Mouse (Mus musculus): Measurements from ENCODE around the gene Styx. TPM values are rescaled to one million over a fixed set of nuclear protein-coding genes. Genes with fewer than 3 reads are reported as not detected.

The Styx gene
- polyA plus RNA-seq, 2 experiments: 23.3 to 74.1 TPM

- no peaks in the 10 kb centered on the region for H3K36me3 ChIP-seq (ENCODE audit: control insufficient read depth, insufficient read depth, low read length)
- no peak overlapping the region for H3K27ac ChIP-seq (replicated peaks; ENCODE audit: low read depth, low read length)
- no peak for DNase-seq (ENCODE audit: low spot score)
- peak; percentile 14; the same call in 1 of the 2 replicates for ATAC-seq (ENCODE audit: low FRiP score, low read depth)
- H3K4me2 ChIP-seq (replicated peaks; ENCODE audit: low read depth, low read length, severe bottlenecking): no peak overlapping the region
- no peaks in the 10 kb centered on the region for H3K9me3 ChIP-seq (ENCODE audit: control insufficient read depth, low read length)
- 25% methylated on average over 1 of the region's 2 CpGs for WGBS
- H3K4me1 ChIP-seq (ENCODE audit: control insufficient read depth, insufficient read depth, low read length): peaks cover 14% of the 10 kb centered on the region
- H3K9ac ChIP-seq (ENCODE audit: low read depth, low read length, severe bottlenecking): no peak overlapping the region
- H3K4me3 ChIP-seq (replicated peaks; ENCODE audit: low read length): no peak overlapping the region
- TF ChIP-seq POLR2A (IDR thresholded peaks at IDR 0.05; ENCODE audit: borderline replicate concordance, extremely low read depth, insufficient read depth, insufficient read length): no peak
- no peaks in the 10 kb centered on the region for H3K27me3 ChIP-seq (ENCODE audit: control insufficient read depth, insufficient read depth, low read length)
Observed at GRCm38 (mm10) chr14:45438931-45439275, 88.0 kb downstream of the Styx start.

- 43% methylated on average over 9 of the region's 9 CpGs for WGBS
Observed at GRCm38 (mm10) chr14:45439387-45439786, 88.5 kb downstream of the Styx start.

GRCm38 (mm10) chr14:45441291-45441690 is 90.4 kb downstream of the Styx start:
- no peak for TF ChIP-seq POLR2A (IDR thresholded peaks at IDR 0.05; ENCODE audit: borderline replicate concordance, extremely low read depth, insufficient read depth, insufficient read length)
- Histone ChIP-seq H3K27me3 (ENCODE audit: control insufficient read depth, insufficient read depth, low read length) (no peaks in the 10 kb centered on the region), H3K9me3 (ENCODE audit: control insufficient read depth, low read length) (no peaks in the 10 kb centered on the region), H3K4me2 (replicated peaks; ENCODE audit: low read depth, low read length, severe bottlenecking) (no peak overlapping the region), H3K36me3 (ENCODE audit: control insufficient read depth, insufficient read depth, low read length) (no peaks in the 10 kb centered on the region), H3K9ac (ENCODE audit: low read depth, low read length, severe bottlenecking) (no peak overlapping the region), H3K4me1 (ENCODE audit: control insufficient read depth, insufficient read depth, low read length) (peaks cover 14% of the 10 kb centered on the region), H3K4me3 (replicated peaks; ENCODE audit: low read length) (no peak overlapping the region), H3K27ac (replicated peaks; ENCODE audit: low read depth, low read length) (no peak overlapping the region)
- ATAC-seq (ENCODE audit: low FRiP score, low read depth) (no peak), DNase-seq (ENCODE audit: low spot score) (no peak)
- 55% methylated on average over 6 of the region's 6 CpGs for WGBS

More at GRCm38 (mm10) chr14:45439387-45439786, 88.5 kb downstream of the Styx start:
- no peak for TF ChIP-seq POLR2A (IDR thresholded peaks at IDR 0.05; ENCODE audit: borderline replicate concordance, extremely low read depth, insufficient read depth, insufficient read length)
- ATAC-seq (ENCODE audit: low FRiP score, low read depth) (no peak), DNase-seq (ENCODE audit: low spot score) (no peak)
- no peak overlapping the region for H3K9ac ChIP-seq (ENCODE audit: low read depth, low read length, severe bottlenecking)
- H3K27ac ChIP-seq (replicated peaks; ENCODE audit: low read depth, low read length): no peak overlapping the region
- H3K27me3 ChIP-seq (ENCODE audit: control insufficient read depth, insufficient read depth, low read length): no peaks in the 10 kb centered on the region
- peaks cover 14% of the 10 kb centered on the region for H3K4me1 ChIP-seq (ENCODE audit: control insufficient read depth, insufficient read depth, low read length)
- no peak overlapping the region for H3K4me3 ChIP-seq (replicated peaks; ENCODE audit: low read length)
- H3K9me3 ChIP-seq (ENCODE audit: control insufficient read depth, low read length): no peaks in the 10 kb centered on the region
- no peaks in the 10 kb centered on the region for H3K36me3 ChIP-seq (ENCODE audit: control insufficient read depth, insufficient read depth, low read length)
- H3K4me2 ChIP-seq (replicated peaks; ENCODE audit: low read depth, low read length, severe bottlenecking): no peak overlapping the region

GRCm38 (mm10) chr14:45442781-45443560 is 92.1 kb downstream of the Styx start:
- Histone ChIP-seq H3K9ac (ENCODE audit: low read depth, low read length, severe bottlenecking) (no peak overlapping the region), H3K36me3 (ENCODE audit: control insufficient read depth, insufficient read depth, low read length) (no peaks in the 10 kb centered on the region), H3K9me3 (ENCODE audit: control insufficient read depth, low read length) (no peaks in the 10 kb centered on the region), H3K4me2 (replicated peaks; ENCODE audit: low read depth, low read length, severe bottlenecking) (no peak overlapping the region), H3K4me1 (ENCODE audit: control insufficient read depth, insufficient read depth, low read length) (peaks cover 10% of the 10 kb centered on the region), H3K4me3 (replicated peaks; ENCODE audit: low read length) (no peak overlapping the region), H3K27me3 (ENCODE audit: control insufficient read depth, insufficient read depth, low read length) (no peaks in the 10 kb centered on the region), H3K27ac (replicated peaks; ENCODE audit: low read depth, low read length) (no peak overlapping the region)
- DNase-seq (ENCODE audit: low spot score): no peak
- no peak for TF ChIP-seq POLR2A (IDR thresholded peaks at IDR 0.05; ENCODE audit: borderline replicate concordance, extremely low read depth, insufficient read depth, insufficient read length)
- WGBS: 29% methylated on average over 12 of the region's 12 CpGs
- no peak for ATAC-seq (ENCODE audit: low FRiP score, low read depth)

GRCm38 (mm10) chr14:45444870-45445269 is 94.0 kb downstream of the Styx start:
- ATAC-seq (ENCODE audit: low FRiP score, low read depth) (no peak), DNase-seq (ENCODE audit: low spot score) (no peak)
- Histone ChIP-seq H3K4me1 (ENCODE audit: control insufficient read depth, insufficient read depth, low read length) (peaks cover 4% of the 10 kb centered on the region), H3K27ac (replicated peaks; ENCODE audit: low read depth, low read length) (no peak overlapping the region), H3K4me2 (replicated peaks; ENCODE audit: low read depth, low read length, severe bottlenecking) (no peak overlapping the region), H3K9me3 (ENCODE audit: control insufficient read depth, low read length) (no peaks in the 10 kb centered on the region), H3K27me3 (ENCODE audit: control insufficient read depth, insufficient read depth, low read length) (no peaks in the 10 kb centered on the region), H3K4me3 (replicated peaks; ENCODE audit: low read length) (no peak overlapping the region), H3K9ac (ENCODE audit: low read depth, low read length, severe bottlenecking) (no peak overlapping the region), H3K36me3 (ENCODE audit: control insufficient read depth, insufficient read depth, low read length) (no peaks in the 10 kb centered on the region)
- 37% methylated on average over 7 of the region's 7 CpGs for WGBS
- no peak for TF ChIP-seq POLR2A (IDR thresholded peaks at IDR 0.05; ENCODE audit: borderline replicate concordance, extremely low read depth, insufficient read depth, insufficient read length)
